Comparison of ENCODE assay signal across 8 mouse cellular contexts in genomic region chr9:44125546-44126428, GRCm38 (mm10). TPM values are rescaled to one million over a fixed set of nuclear protein-coding genes. Genes with fewer than 3 reads are reported as not detected.
DNase-seq lines count a peak whose midpoint lies in the region; ATAC-seq and TF ChIP-seq lines count a peak whose summit lies in the region.

No protein-coding gene starts in this region.

- no peak overlapping the region for H3K27ac ChIP-seq in CH12.LX (ENCODE audit: insufficient read depth, low read depth)
- peak overlapping the region; percentile 53; the same call in 1 of the 2 replicates for H3K27ac ChIP-seq in heart, embryonic 10.5 days
- peak overlapping the region; percentile 37 for H3K27ac ChIP-seq in kidney, embryonic 16.5 days (ENCODE audit: low read length)
- no peak overlapping the region for H3K27ac ChIP-seq in liver, adult 2 months (replicated peaks; ENCODE audit: insufficient read depth, low read depth, low read length)
- no peak overlapping the region for H3K27ac ChIP-seq in testis, adult 2 months (ENCODE audit: control insufficient read depth, insufficient read depth, low read depth, low read length)

- TF ChIP-seq RAD21 in CH12.LX (IDR thresholded peaks at IDR 0.05; ENCODE audit: low read depth, low read length): peak; percentile 90

- peak overlapping the region; percentile 52 for H3K4me2 ChIP-seq in CH12.LX (ENCODE audit: insufficient read depth, low read depth, poor library complexity, severe bottlenecking)
- 0 out of 2 replicates have a peak overlapping the region, but pooled peaks have one; percentile 10 for H3K4me2 ChIP-seq in kidney, embryonic 16.5 days (replicated peaks; ENCODE audit: low read depth, low read length)

- dilution Hi-C loops in CH12.LX (cut with MboI; ENCODE audit: extremely low pct_ligation_motif_present, extremely low pct_unique_long_range_greater_than_20kb, low sequenced_read_pairs): no loop called here

- 33% methylated on average over 18 of the region's 18 CpGs for WGBS in heart, embryonic 10.5 days
- 21% methylated on average over 18 of the region's 18 CpGs for WGBS in kidney, embryonic 16.5 days
- WGBS in liver, adult 2 months: 34% methylated on average over 18 of the region's 18 CpGs

- H3K36me3 ChIP-seq in CH12.LX (replicated peaks in 1 of 2; ENCODE audit: control insufficient read depth in 1 of 2, insufficient read depth in 1 of 2, low read length in 1 of 2): no peaks in the 10 kb centered on the region
- H3K36me3 ChIP-seq in heart, embryonic 10.5 days: no peaks in the 10 kb centered on the region
- H3K36me3 ChIP-seq in kidney, embryonic 16.5 days (ENCODE audit: insufficient read depth, low read length): no peaks in the 10 kb centered on the region
- H3K36me3 ChIP-seq in liver, adult 2 months (ENCODE audit: control insufficient read depth, insufficient read depth, low read length): no peaks in the 10 kb centered on the region
- no peaks in the 10 kb centered on the region for H3K36me3 ChIP-seq in testis, adult 2 months (ENCODE audit: control insufficient read depth, insufficient read depth, low read length)

- peaks cover 20% of the 10 kb centered on the region for H3K27me3 ChIP-seq in CH12.LX (replicated peaks)
- peaks cover 1% of the 10 kb centered on the region; the same call in 1 of the 2 replicates for H3K27me3 ChIP-seq in heart, embryonic 10.5 days (ENCODE audit: insufficient read depth, poor library complexity, severe bottlenecking)
- H3K27me3 ChIP-seq in kidney, embryonic 16.5 days (ENCODE audit: insufficient read depth, low read length): no peaks in the 10 kb centered on the region
- peaks cover 4% of the 10 kb centered on the region; the same call in 1 of the 2 replicates for H3K27me3 ChIP-seq in liver, adult 2 months (ENCODE audit: control insufficient read depth, insufficient read depth, low read length)
- no peaks in the 10 kb centered on the region for H3K27me3 ChIP-seq in testis, adult 2 months (ENCODE audit: control insufficient read depth, insufficient read depth, low read length)

- no peaks in the 10 kb centered on the region for H3K9me3 ChIP-seq in CH12.LX (replicated peaks; ENCODE audit: low read length)
- no peaks in the 10 kb centered on the region for H3K9me3 ChIP-seq in heart, embryonic 10.5 days
- H3K9me3 ChIP-seq in kidney, embryonic 16.5 days (ENCODE audit: low read length): no peaks in the 10 kb centered on the region

- peaks cover 0 to 31% of the 10 kb centered on the region in 2 experiments; a peak in 3 of 4 replicates for H3K4me1 ChIP-seq in CH12.LX (ENCODE audit: control insufficient read depth in 1 of 2, insufficient read depth in 2 of 2)
- peaks cover 34% of the 10 kb centered on the region for H3K4me1 ChIP-seq in heart, embryonic 10.5 days
- H3K4me1 ChIP-seq in kidney, embryonic 16.5 days (ENCODE audit: insufficient read depth, low read length): peaks cover 42% of the 10 kb centered on the region
- peaks cover 14% of the 10 kb centered on the region for H3K4me1 ChIP-seq in liver, adult 2 months (ENCODE audit: control insufficient read depth, insufficient read depth, low read length)
- peaks cover 13% of the 10 kb centered on the region for H3K4me1 ChIP-seq in testis, adult 2 months (ENCODE audit: control insufficient read depth, insufficient read depth, low read length)

- DNase-seq in CH12.LX (ENCODE audit: extremely low read depth): peak; percentile 90
- DNase-seq in brain, embryonic 14.5 days (ENCODE audit: low read depth): peak; percentile 96
- peak; percentile 91 for DNase-seq in heart, embryonic 10.5 days (ENCODE audit: low spot score)
- DNase-seq in liver, adult 2 months (ENCODE audit: extremely low read depth, low read depth, low spot score): peak; percentile 72
- DNase-seq in natural killer cell, adult 2 months (ENCODE audit: low spot score in 2 of 2): peak; percentile 74 to 83

- peak overlapping the region; percentile 2; the same call in 1 of the 2 replicates for H3K9ac ChIP-seq in CH12.LX (ENCODE audit: insufficient read depth, low read depth)
- no peak overlapping the region; the same call in 1 of the 2 replicates for H3K9ac ChIP-seq in kidney, embryonic 16.5 days (replicated peaks; ENCODE audit: low read length)
- no peak overlapping the region for H3K9ac ChIP-seq in liver, adult 2 months (ENCODE audit: low read depth, low read length)

- TF ChIP-seq CTCF in CH12.LX (conservative IDR thresholded peaks at IDR 0.05 in 1 of 2, IDR thresholded peaks at IDR 0.05 in 1 of 2; ENCODE audit: low read depth in 2 of 2, low read length in 2 of 2): peak; percentile 87 to 95
- peak; percentile 90 for TF ChIP-seq CTCF in brain, embryonic 14.5 days (IDR thresholded peaks at IDR 0.05; ENCODE audit: borderline replicate concordance, extremely low read depth, insufficient read depth, insufficient read length)
- TF ChIP-seq CTCF in liver, adult 2 months (IDR thresholded peaks at IDR 0.05; ENCODE audit: low read depth, low read length): peak; percentile 77
- peak; percentile 81; the same call in 1 of the 2 replicates for TF ChIP-seq CTCF in testis, adult 2 months (IDR thresholded peaks at IDR 0.05; ENCODE audit: control insufficient read depth, insufficient read depth, insufficient replicate concordance, low read depth, low read length)

- peak; percentile 76 for ATAC-seq in erythroblast, adult 5-6 weeks (replicated peaks; ENCODE audit: low FRiP score, poor library complexity, severe bottlenecking)
- peak; percentile 52 for ATAC-seq in kidney, embryonic 16.5 days (ENCODE audit: low FRiP score, low TSS enrichment)

- no peak for TF ChIP-seq EP300 in CH12.LX (IDR thresholded peaks at IDR 0.05; ENCODE audit: low read length)

- H3K4me3 ChIP-seq in CH12.LX (replicated peaks in 1 of 3; ENCODE audit: low read depth in 2 of 3, low read length in 2 of 3, poor library complexity in 1 of 3): peak overlapping the region in 2 of 3 experiments; percentile 21 to 25
- H3K4me3 ChIP-seq in heart, embryonic 10.5 days: peak overlapping the region; percentile 28; the same call in 1 of the 2 replicates
- H3K4me3 ChIP-seq in kidney, embryonic 16.5 days (ENCODE audit: low read length): no peak overlapping the region
- no peak overlapping the region for H3K4me3 ChIP-seq in liver, adult 2 months (ENCODE audit: insufficient read depth, low read depth, low read length)
- no peak overlapping the region for H3K4me3 ChIP-seq in testis, adult 2 months (ENCODE audit: control insufficient read depth, low read depth, low read length)

- TF ChIP-seq POLR2A in CH12.LX (IDR thresholded peaks at IDR 0.05; ENCODE audit: low read depth, low read length): no peak
- no peak for TF ChIP-seq POLR2A in brain, embryonic 14.5 days (IDR thresholded peaks at IDR 0.05; ENCODE audit: borderline replicate concordance, extremely low read depth, insufficient read depth, insufficient read length, poor library complexity, severe bottlenecking)
- TF ChIP-seq POLR2A in liver, adult 2 months (IDR thresholded peaks at IDR 0.05; ENCODE audit: extremely low read depth, insufficient read depth, low read length): no peak
- TF ChIP-seq POLR2A in testis, adult 2 months (IDR thresholded peaks at IDR 0.05; ENCODE audit: control insufficient read depth, low read depth, low read length): no peak

- no peaks in the 10 kb centered on the region for H3K79me2 ChIP-seq in CH12.LX (replicated peaks; ENCODE audit: control insufficient read depth, extremely low read depth, insufficient read depth, poor library complexity, severe bottlenecking)
- no peaks in the 10 kb centered on the region for H3K79me2 ChIP-seq in liver, adult 2 months (ENCODE audit: control insufficient read depth, insufficient read depth, low read length)

- in situ Hi-C loops in CH12.LX (cut with MboI; ENCODE audit: low pct_ligation_motif_present, low pct_unique_long_range_greater_than_20kb, low sequenced_read_pairs): loop anchor here (10.0 kb wide), 1 partner anchor 139 kb away; the partner anchor contains the start of gene Nlrx1

RNA-seq across cellular contexts. Expression of gene Mcam, which starts 8.5 kb away (rescaled TPM):
- 0.98 and 1.1 TPM in 2 replicates for total RNA-seq in CH12.LX (2012; rRNA removed)
- total RNA-seq in CH12.LX (2014; rRNA removed): 0.56 and 0.73 TPM in 2 replicates
- polyA plus RNA-seq in CH12.LX (2012; ENCODE audit: insufficient read length, low read depth): 0.40 and 0.57 TPM in 2 replicates
- polyA plus RNA-seq in brain, embryonic 14.5 days (2012; rRNA removed): 28.5 and 28.9 TPM in 2 replicates
- total RNA-seq in erythroblast, adult 5-6 weeks (2015; ENCODE audit: low replicate concordance): 0.77 TPM in 1 of 2 replicates, not detected in the other
- 0.60 TPM in 1 of 2 replicates, not detected in the other for total RNA-seq in erythroblast, adult 5-6 weeks (2017; ENCODE audit: low replicate concordance)
- 34.6 and 67.0 TPM in 2 replicates for polyA plus RNA-seq in heart, embryonic 10.5 days (2016; fragmentation: Nextera tagmentation; extraction: Ambion mirVana)
- 54.3 and 60.3 TPM in 2 replicates for polyA plus RNA-seq in kidney, embryonic 16.5 days (2015; fragmentation: Nextera tagmentation; extraction: Ambion mirVana)
- total RNA-seq in liver, adult 2 months (2014; rRNA removed): 3.6 and 6.7 TPM in 2 replicates
- 4.2 and 4.5 TPM in 2 replicates for polyA plus RNA-seq in liver, adult 2 months (2012; rRNA removed)
- 14.1 and 14.3 TPM in 2 replicates for polyA plus RNA-seq in testis, adult 2 months (2012; rRNA removed)

RNA-seq across cellular contexts. Expression of gene Rnf26, which starts 12.5 kb away (rescaled TPM):
- total RNA-seq in CH12.LX (2012; rRNA removed): 15.3 and 15.4 TPM in 2 replicates
- total RNA-seq in CH12.LX (2014; rRNA removed): 9.2 and 11.7 TPM in 2 replicates
- polyA plus RNA-seq in CH12.LX (2012; ENCODE audit: insufficient read length, low read depth): 31.5 and 40.0 TPM in 2 replicates
- polyA plus RNA-seq in brain, embryonic 14.5 days (2012; rRNA removed): 31.4 and 34.7 TPM in 2 replicates
- total RNA-seq in erythroblast, adult 5-6 weeks (2015; ENCODE audit: low replicate concordance): 11.1 and 23.6 TPM in 2 replicates
- 13.5 and 15.6 TPM in 2 replicates for total RNA-seq in erythroblast, adult 5-6 weeks (2017; ENCODE audit: low replicate concordance)
- polyA plus RNA-seq in heart, embryonic 10.5 days (2016; fragmentation: Nextera tagmentation; extraction: Ambion mirVana): 53.6 and 55.8 TPM in 2 replicates
- polyA plus RNA-seq in kidney, embryonic 16.5 days (2015; fragmentation: Nextera tagmentation; extraction: Ambion mirVana): 75.0 and 87.0 TPM in 2 replicates
- total RNA-seq in liver, adult 2 months (2014; rRNA removed): 3.1 and 5.0 TPM in 2 replicates
- polyA plus RNA-seq in liver, adult 2 months (2012; rRNA removed): 16.7 and 19.0 TPM in 2 replicates
- 37.5 and 38.3 TPM in 2 replicates for polyA plus RNA-seq in testis, adult 2 months (2012; rRNA removed)

RNA-seq across cellular contexts. Expression of gene Gm49380, which starts 12.5 kb away (rescaled TPM):
- total RNA-seq in CH12.LX (2012; rRNA removed) (not detected in 2 replicates), CH12.LX (2014; rRNA removed) (not detected in 2 replicates)
- polyA plus RNA-seq in CH12.LX (2012; ENCODE audit: insufficient read length, low read depth): not detected in 2 replicates
- polyA plus RNA-seq in brain, embryonic 14.5 days (2012; rRNA removed): 0.06 and 0.29 TPM in 2 replicates
- total RNA-seq in erythroblast, adult 5-6 weeks (2015; ENCODE audit: low replicate concordance): not detected in 2 replicates
- not detected in 2 replicates for total RNA-seq in erythroblast, adult 5-6 weeks (2017; ENCODE audit: low replicate concordance)
- 0.07 and 0.18 TPM in 2 replicates for polyA plus RNA-seq in heart, embryonic 10.5 days (2016; fragmentation: Nextera tagmentation; extraction: Ambion mirVana)
- 0.22 and 0.25 TPM in 2 replicates for polyA plus RNA-seq in kidney, embryonic 16.5 days (2015; fragmentation: Nextera tagmentation; extraction: Ambion mirVana)
- total RNA-seq in liver, adult 2 months (2014; rRNA removed): 0.09 TPM in 1 of 2 replicates, not detected in the other
- polyA plus RNA-seq in liver, adult 2 months (2012; rRNA removed): not detected in 2 replicates
- 1.2 and 1.6 TPM in 2 replicates for polyA plus RNA-seq in testis, adult 2 months (2012; rRNA removed)

RNA-seq across cellular contexts. Expression of gene C1qtnf5, which starts 18.7 kb away (rescaled TPM):
- not detected in 2 replicates for total RNA-seq in CH12.LX (2012; rRNA removed)
- not detected in 2 replicates for total RNA-seq in CH12.LX (2014; rRNA removed)
- not detected in 2 replicates for polyA plus RNA-seq in CH12.LX (2012; ENCODE audit: insufficient read length, low read depth)
- 5.2 and 6.8 TPM in 2 replicates for polyA plus RNA-seq in brain, embryonic 14.5 days (2012; rRNA removed)
- total RNA-seq in erythroblast, adult 5-6 weeks (2015; ENCODE audit: low replicate concordance): 2.1 TPM in 1 of 2 replicates, not detected in the other
- total RNA-seq in erythroblast, adult 5-6 weeks (2017; ENCODE audit: low replicate concordance): not detected in 2 replicates
- polyA plus RNA-seq in heart, embryonic 10.5 days (2016; fragmentation: Nextera tagmentation; extraction: Ambion mirVana): 0.50 TPM in 1 of 2 replicates, not detected in the other
- polyA plus RNA-seq in kidney, embryonic 16.5 days (2015; fragmentation: Nextera tagmentation; extraction: Ambion mirVana): 4.7 and 5.7 TPM in 2 replicates
- 2.7 and 3.0 TPM in 2 replicates for total RNA-seq in liver, adult 2 months (2014; rRNA removed)
- polyA plus RNA-seq in liver, adult 2 months (2012; rRNA removed): 5.6 and 5.7 TPM in 2 replicates
- polyA plus RNA-seq in testis, adult 2 months (2012; rRNA removed): 2.0 and 3.1 TPM in 2 replicates

RNA-seq across cellular contexts. Expression of gene Mfrp, which starts 24.3 kb away (rescaled TPM):
- total RNA-seq in CH12.LX (2012; rRNA removed) (0.04 TPM in 1 of 2 replicates, not detected in the other), CH12.LX (2014; rRNA removed) (not detected in 2 replicates)
- not detected in 2 replicates for polyA plus RNA-seq in CH12.LX (2012; ENCODE audit: insufficient read length, low read depth)
- polyA plus RNA-seq in brain, embryonic 14.5 days (2012; rRNA removed): 1.8 and 3.8 TPM in 2 replicates
- total RNA-seq in erythroblast, adult 5-6 weeks (2015; ENCODE audit: low replicate concordance): not detected in 2 replicates
- total RNA-seq in erythroblast, adult 5-6 weeks (2017; ENCODE audit: low replicate concordance): not detected in 2 replicates
- 0.21 TPM in 1 of 2 replicates, not detected in the other for polyA plus RNA-seq in heart, embryonic 10.5 days (2016; fragmentation: Nextera tagmentation; extraction: Ambion mirVana)
- polyA plus RNA-seq in kidney, embryonic 16.5 days (2015; fragmentation: Nextera tagmentation; extraction: Ambion mirVana): 0.10 and 0.25 TPM in 2 replicates
- under 0.01 TPM in 1 of 2 replicates, not detected in the other for total RNA-seq in liver, adult 2 months (2014; rRNA removed)
- not detected in 2 replicates for polyA plus RNA-seq in liver, adult 2 months (2012; rRNA removed)
- 1.4 and 3.4 TPM in 2 replicates for polyA plus RNA-seq in testis, adult 2 months (2012; rRNA removed)

Comparison
In these comparisons a context has a peak if more than half of its experiments do, and no peak if none do; other contexts are left out.
1. H3K27ac ChIP-seq: peak in heart, embryonic 10.5 days (single experiment) and kidney, embryonic 16.5 days (single experiment); none in CH12.LX (single experiment), liver, adult 2 months (single experiment) and testis, adult 2 months (single experiment).
2. H3K4me3 ChIP-seq: peak in CH12.LX (2 of 3) and heart, embryonic 10.5 days (single experiment); none in kidney, embryonic 16.5 days (single experiment), liver, adult 2 months (single experiment) and testis, adult 2 months (single experiment).
3. Peak in every context shown above with its lines, with median percentiles within 50 percentile points of each other: DNase-seq and CTCF ChIP-seq.